Mouse (Mus musculus): ENCODE measurements around the gene Cenpx.
A peak's percentile ranks its signal among the peaks of the same experiment; 100 is the strongest.

The Cenpx gene

DNA sequence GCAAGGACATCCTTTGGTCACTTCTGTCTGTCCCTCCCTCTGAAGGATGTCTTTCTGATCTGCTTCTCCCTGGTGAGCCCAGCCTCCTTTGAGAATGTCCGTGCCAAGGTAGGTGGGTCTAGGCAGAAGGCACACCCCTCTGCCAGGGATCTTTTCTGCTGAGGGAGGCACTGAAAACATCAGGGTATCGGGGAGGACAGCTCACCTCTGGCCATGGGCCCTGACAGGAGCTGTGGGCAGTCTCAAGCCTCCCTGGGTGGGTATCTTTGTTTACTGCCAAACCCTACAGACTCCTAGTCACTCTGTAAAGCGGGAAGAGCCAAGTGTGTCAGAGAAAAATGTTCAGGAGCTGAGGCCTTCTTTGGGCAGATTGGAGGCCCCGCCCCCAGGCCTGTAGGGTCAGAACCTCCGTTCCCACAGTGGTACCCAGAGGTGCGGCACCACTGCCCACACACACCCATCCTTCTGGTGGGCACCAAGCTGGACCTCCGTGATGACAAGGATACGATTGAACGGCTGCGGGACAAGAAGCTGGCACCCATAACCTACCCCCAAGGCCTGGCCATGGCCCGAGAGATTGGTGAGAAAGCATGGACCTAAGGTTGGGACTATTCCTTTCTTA is 9.3 kb upstream of the Cenpx start:
- DNase-seq, result no peak

DNA sequence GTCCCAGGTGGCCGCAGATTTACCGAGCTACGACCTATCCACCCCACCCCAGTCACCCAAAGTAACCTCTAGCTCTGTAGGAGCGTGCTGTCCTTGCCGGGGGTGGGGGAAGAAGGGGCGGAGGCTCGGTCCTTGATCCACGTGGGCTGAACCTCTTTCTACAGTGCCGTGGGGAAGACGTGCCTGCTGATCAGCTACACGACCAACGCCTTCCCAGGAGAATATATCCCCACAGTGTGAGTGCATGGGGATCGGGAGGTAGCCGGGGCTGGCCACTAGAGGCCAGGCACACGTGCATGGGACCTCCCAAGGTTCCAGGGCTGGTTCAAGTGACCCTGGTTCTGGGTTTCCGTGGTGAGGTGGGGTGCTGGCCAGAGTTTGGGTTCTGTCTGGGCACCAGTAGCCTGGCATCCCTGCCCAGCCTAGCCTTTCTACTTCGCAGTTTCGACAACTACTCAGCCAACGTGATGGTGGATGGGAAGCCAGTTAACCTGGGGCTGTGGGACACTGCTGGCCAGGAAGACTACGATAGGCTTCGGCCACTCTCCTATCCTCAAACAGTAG is 8.6 kb upstream of the Cenpx start:
- DNase-seq, result no peak

- DNase-seq, result no peak
Observed at GRCm38 (mm10) chr11:120721124-120722066, 7.9 kb upstream of the Cenpx start, which contains the start of gene Rac3. Gene Rac3 (plus strand): TSS chr11:120721470.

GRCm38 (mm10) chr11:120720450-120720849 is 6.9 kb upstream of the Cenpx start:
- DNase-seq, result peak; percentile 75 to 80

DNA sequence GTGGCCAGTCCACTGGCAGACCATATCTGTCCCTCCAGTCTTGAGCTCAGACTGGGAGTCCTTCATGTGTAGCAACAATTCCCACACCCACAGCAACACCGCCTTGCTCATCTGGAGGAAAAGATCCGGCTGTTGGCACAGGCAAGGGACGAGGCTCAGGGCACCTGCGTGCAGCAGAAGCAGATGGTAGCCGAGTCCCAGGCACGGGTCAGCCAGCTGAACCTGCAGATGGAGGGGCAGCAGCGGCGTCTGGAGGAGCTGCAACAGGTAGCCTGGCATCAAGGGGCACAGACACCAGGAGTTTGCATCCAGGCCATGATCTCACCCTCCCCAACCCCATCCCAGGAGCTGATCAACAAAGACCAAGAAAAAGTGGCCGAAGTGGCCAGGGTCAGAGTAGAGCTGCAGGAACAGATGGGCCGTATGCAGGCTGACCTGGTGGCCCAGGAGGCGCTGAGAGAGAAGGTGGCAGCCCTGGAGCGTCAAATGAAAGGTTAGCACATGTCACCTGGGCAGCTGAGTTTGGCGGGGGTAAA is 6.4 kb upstream of the Cenpx start:
- DNase-seq, result no peak

DNA sequence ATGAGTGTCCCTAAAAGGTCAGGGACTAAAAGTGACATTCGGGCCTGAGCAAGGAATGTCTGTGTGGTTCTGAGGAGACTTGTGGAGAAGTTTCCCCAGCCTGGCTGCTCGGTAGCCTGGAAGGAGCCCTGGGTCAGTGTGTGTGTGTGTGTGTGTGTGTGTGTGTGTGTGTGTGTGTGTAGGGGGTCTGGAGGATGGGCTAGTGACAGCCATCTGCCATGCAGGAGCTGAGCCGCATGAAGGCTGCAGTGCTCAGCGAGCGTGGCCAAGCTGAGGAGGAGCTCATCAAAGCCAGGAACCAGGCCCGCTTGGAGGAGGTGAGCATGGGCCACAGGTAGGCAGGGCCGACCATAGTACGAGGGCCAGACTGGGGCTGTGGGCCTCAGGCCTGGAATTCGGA is 5.7 kb upstream of the Cenpx start:
- DNase-seq, result no peak

- no peak for DNase-seq
Observed at GRCm38 (mm10) chr11:120715131-120715530, 1.6 kb upstream of the Cenpx start.

DNA sequence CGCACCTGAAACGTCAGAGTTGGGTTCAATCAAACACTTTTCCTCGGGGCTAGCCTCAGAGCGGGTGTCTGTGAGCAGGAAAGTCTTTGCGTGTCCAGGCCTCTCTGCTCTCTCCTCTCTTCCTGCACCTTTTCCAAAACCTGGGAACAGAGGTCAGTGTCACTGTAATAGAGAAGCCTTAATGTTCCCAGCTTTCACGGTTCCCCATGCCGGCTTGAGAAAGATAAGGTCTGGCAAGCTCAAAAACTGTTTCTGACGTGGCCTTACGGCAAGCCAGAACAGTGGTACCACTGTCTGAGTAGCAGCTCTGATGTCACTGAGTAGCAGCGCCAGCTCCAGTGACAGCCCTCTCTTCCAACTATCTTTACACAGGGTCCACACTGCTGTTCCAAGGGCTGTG is 1.0 kb upstream of the Cenpx start:
- DNase-seq, result no peak

GRCm38 (mm10) chr11:120712771-120713568 is 568 bp downstream of the Cenpx start:
- DNase-seq, result peak in 1 of 2 experiments; percentile 50

GRCm38 (mm10) chr11:120711980-120712604 is 1.4 kb downstream of the Cenpx start:
- no peak for DNase-seq

- DNase-seq, result no peak
Observed at GRCm38 (mm10) chr11:120710672-120711071, 2.9 kb downstream of the Cenpx start.

GRCm38 (mm10) chr11:120709551-120709950 is 4.0 kb downstream of the Cenpx start:
- DNase-seq, result no peak

DNA sequence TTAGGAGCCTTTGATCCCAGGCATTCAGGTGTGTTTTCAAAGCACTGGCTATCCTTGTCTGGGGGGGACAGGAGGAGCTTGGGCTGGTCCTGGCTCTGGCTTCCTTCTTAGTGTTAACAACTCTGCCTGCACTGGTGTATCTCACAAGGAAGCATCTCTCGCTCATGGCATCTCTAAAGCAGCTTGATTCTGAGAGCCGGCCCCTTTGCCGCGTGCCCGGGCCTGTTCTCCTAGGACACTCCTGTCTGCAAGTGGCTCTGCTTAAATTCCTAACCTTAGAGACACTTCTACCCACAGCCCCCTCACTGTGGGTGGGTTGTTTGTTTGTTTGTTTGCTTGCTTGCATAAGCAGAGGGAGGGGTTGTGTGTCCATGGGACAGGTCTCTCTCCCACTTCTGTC is 5.6 kb downstream of the Cenpx start:
- no peak for DNase-seq

GRCm38 (mm10) chr11:120707225-120707624 is 6.3 kb downstream of the Cenpx start:
- DNase-seq, result no peak

DNA sequence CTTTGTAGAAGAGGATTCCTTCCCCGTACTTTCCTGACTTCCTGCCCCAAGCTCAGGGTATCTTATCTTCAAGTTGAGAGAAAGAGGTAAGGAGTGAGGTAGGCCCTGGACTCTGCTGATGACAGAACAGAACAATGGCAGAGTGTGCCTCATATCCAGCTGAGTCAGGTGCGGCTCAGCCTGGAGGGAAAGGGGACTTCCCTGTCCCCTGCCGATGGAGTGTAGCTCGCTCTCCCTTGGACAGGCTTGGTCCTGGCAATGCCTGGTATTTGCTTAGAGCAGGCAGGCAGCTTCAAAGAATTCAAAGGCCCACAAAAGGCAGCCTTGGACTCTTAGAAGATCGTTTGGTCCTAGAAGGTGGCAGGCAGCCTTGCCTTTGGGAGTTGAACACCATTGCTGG is 7.4 kb downstream of the Cenpx start:
- no peak for DNase-seq

DNA sequence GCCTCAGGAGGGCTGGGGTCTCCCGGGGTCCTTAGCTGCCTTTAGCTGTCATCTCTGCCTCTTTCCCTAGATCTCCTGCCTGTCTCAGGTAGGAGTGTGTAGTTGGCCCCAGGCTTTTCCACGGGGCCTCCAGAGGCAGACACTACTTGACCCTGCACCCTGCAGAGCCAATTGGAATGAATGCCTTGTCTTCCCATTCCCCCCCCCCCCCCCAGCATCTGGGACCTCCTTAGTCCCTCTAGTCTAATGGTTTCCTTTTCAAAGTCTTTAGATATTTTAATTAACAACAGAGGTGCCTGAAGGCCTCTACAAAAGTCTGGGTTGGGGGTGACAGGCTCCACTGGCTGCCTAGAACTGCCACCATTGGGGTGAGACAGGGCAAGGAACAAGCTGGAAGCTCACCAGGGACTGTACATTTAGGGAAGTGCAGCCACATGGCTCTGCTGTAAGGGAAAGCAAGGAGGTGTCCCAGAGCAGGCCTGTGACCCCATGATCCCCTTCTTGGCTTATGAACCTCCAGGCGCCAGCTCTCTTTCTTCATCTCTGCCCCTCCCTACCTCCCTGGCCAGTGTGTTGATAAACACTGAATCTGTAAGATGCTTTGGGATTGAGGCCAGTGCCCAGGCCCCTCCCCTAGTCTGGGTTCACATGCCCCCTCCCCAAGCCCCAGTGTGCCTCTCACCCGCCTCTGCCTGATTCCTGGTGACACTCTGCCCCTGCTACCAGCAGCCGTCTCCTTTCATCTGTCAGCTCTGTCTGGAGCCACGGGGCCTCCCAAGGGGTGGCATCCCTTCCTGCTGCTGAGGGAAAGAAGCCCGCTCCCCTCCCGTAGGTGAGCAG is 8.8 kb downstream of the Cenpx start:
- no peak for DNase-seq

DNA sequence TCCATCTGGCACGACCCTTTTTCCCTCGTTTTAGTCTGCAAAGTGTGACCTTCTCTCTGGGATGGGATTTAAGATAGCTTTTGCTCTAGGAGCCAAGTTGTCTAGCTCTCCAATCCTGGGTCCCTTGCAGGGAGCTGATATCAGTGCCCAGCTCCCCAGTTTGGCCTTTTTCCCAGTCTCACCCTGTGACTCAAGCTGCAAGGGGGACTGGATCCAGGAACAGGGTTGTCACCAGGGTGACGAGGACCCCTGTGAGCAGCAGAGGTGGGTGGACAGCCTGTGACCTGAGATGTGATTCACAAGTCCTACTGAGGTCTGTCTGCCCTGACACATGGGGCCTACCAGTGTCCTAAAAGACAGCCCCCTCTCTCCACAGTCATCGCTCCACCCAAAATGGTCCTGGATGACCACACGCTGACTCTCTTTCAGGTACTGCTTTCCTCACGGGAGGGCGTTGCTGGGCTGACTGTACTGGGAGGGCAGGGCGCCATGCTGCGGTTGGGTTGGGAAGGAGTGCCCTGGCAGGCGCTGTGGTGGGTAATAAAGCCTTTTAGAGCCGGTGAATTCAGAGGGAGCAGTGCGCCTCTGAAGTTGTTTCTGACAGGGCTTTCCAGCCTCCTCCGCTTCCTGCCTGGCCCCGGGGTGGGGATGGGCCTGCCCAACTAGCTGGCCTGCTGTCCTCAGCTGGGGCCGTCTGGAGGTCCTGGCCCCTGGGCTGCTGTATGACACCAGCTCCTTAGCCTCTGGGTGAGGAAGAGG is 9.7 kb downstream of the Cenpx start:
- no peak for DNase-seq

GRCm38 (mm10) chr11:120697741-120698140 is 15.8 kb downstream of the Cenpx start:
- no peak for DNase-seq

DNA sequence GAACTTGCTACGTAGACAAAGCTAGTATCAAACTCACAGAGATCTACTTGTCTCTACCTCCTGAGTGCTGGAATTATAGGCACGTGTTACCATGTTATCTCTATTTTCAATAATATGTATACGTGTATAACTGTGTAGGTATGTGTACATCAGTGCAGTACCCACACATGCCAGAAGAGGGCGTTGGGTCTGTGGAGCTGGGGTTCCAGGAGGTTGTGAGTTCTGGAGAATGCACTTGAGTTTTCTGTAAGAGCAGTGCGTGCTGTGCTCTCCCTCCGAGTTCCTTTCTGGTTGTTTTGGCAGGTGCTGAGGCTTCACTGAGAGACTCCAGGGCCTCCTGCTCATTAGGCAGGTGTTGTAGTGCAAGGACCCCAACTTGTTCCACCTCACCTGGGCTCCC is 17.0 kb downstream of the Cenpx start:
- no peak for DNase-seq

DNA sequence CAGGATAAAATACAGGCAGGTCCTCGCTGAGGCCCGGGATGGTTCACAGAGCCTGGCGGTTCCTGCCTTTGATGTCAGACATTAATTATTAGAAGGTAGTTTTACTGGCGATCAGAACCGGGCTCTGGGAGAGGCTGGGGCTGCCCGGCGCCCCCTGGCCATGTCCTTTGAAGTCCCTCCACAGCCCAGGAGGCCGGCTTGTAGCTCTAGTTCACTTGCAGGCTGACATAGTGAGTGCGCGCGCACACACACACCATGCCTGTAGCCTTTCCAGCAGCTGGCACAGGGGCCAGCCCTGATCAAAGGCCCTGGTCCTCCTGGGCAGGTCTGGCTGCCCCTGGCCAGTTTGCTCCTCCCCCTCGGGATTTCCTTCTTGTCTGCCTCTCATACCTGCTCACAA is 17.9 kb downstream of the Cenpx start:
- DNase-seq, result no peak

Data from thymus, adult 18-20 months (tissue).